Mouse (Mus musculus) lung, embryonic 15.5 days (tissue): Measurements from ENCODE around the gene Lhpp. TPM values are rescaled to one million over a fixed set of nuclear protein-coding genes. Genes with fewer than 3 reads are reported as not detected.

Experiments
- ATAC-seq: fragments of 200-750 bp; cut with Nextera tagmentation; 2 replicates; pipeline ENCODE4 v1.8.0; 2017; ENCODE audit warnings: moderate number of reproducible peaks, borderline replicate concordance; ENCODE audit not compliant: low FRiP score, low TSS enrichment; ENCODE audit errors: extremely low read depth
- H3K27ac ChIP-seq: fragments of 300-500 bp; sonication (generic); 2 replicates; pipeline ENCODE4 v1.5.1; 2015; ENCODE audit warnings: moderate library complexity, mild to moderate bottlenecking, inconsistent platforms
- H3K27me3 ChIP-seq: fragments of 300-500 bp; sonication (generic); 2 replicates; pipeline ENCODE4 v1.6.1; 2015; ENCODE audit warnings: inconsistent platforms
- H3K36me3 ChIP-seq: fragments of 300-500 bp; sonication (generic); 2 replicates; pipeline ENCODE4 v1.6.1; 2015; ENCODE audit warnings: inconsistent platforms
- H3K4me1 ChIP-seq: fragments of 300-500 bp; sonication (generic); 2 replicates; pipeline ENCODE4 v1.6.1; 2015; ENCODE audit warnings: inconsistent platforms
- H3K4me2 ChIP-seq: fragments of 300-500 bp; sonication (generic); 2 replicates; pipeline ENCODE4 v1.6.1; 2015; ENCODE audit warnings: inconsistent platforms, mild to moderate bottlenecking, moderate library complexity
- H3K4me3 ChIP-seq: fragments of 300-500 bp; sonication (generic); 2 replicates; pipeline ENCODE4 v1.5.1; 2015; ENCODE audit warnings: mild to moderate bottlenecking, inconsistent platforms
- H3K9ac ChIP-seq: fragments of 300-500 bp; sonication (generic); 2 replicates; pipeline ENCODE4 v1.6.1; 2015; ENCODE audit warnings: inconsistent platforms
- H3K9me3 ChIP-seq: fragments of 300-500 bp; sonication (generic); 2 replicates; pipeline ENCODE4 v1.6.1; 2016; ENCODE audit warnings: inconsistent platforms
- WGBS: fragments of 180-500 bp; shearing (Covaris S2); methylation state at CpG from one replicate; pipeline ENCODE4 v1.1.7; 2015; 5-methylcytosine and 5-hydroxymethylcytosine counted together
- polyA plus RNA-seq: library from polyadenylated mRNA; unstranded; fragments of >200 nt; fragmentation: Nextera tagmentation; extraction: Ambion mirVana; gene quantifications from 2 replicates; pipeline ENCODE4 v1.2.1, GENCODE M21; 2015

The Lhpp gene
- polyA plus RNA-seq, 1 experiment from 2014 or later: 19.1 TPM

DNA sequence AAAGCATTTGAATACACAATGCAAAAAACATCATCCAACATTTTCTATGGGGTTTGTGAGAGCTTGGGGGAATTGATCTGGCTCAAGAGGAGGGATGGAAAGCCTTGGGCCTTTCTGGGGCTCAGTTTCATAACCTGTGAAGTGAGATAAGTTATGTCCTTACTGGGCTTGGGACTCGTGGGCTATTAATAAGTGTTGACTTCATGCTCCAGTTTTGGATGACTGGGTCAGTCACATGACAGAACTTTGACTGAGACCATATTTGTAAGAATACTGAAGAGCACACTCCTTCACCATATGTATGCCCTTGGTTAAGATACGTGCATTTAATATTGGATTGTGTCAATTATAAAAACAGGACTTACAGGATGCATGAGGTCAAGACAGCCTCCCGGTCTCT lies 17.0 kb downstream of the Lhpp start:
- Histone ChIP-seq H3K4me2 (no peak overlapping the region), H3K4me1 (no peaks in the 10 kb centered on the region), H3K27ac (no peak overlapping the region), H3K4me3 (no peak overlapping the region), H3K9ac (no peak overlapping the region), H3K9me3 (no peaks in the 10 kb centered on the region), H3K36me3 (no peaks in the 10 kb centered on the region), H3K27me3 (no peaks in the 10 kb centered on the region)
- no peak for ATAC-seq
- 71% methylated on average over 3 of the region's 3 CpGs for WGBS

DNA sequence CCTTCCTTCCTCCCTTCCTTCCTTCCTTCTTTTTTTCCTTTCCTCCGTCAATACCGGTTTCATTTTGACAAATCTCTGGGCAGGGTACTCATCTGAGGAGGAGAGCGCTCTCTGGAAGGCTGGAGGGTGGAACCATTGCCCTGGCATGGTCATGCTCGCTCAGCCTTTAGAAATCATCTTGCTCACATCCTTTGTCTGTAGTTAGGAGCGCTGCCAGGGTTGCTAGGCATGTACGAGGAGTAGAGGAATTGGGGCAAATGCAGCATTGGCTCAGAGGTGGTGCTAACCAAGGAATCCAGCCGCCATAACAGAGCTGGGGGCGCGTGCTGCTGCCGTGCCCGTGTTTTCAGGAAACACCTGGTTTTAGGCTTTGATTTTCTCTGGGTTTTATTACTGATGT lies 20.9 kb downstream of the Lhpp start:
- Histone ChIP-seq H3K9me3 (no peaks in the 10 kb centered on the region), H3K4me1 (no peaks in the 10 kb centered on the region), H3K27me3 (no peaks in the 10 kb centered on the region), H3K9ac (no peak overlapping the region), H3K4me2 (no peak overlapping the region), H3K36me3 (no peaks in the 10 kb centered on the region), H3K27ac (no peak overlapping the region), H3K4me3 (no peak overlapping the region)
- WGBS: 79% methylated on average over 11 of the region's 11 CpGs
- no peak for ATAC-seq

DNA sequence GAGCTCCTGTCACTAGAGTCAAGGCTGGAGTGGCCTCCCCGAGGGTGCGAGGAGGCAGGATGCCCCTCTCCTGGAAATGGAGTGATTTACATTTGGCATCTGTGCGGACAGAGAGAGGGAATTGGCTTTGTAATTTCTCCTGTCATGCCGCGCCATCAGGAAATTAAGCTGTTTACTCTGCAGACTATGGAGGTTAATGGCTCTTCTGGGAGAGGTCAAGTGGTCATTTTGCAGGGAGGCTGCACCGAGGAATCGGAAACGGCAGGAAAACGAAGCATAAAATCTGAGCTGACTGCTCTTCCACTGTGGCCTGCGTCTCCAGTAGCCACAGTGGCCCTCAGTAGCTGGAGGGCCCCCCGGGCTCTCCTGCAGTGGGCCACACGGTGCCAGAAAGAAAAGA lies 26.9 kb downstream of the Lhpp start:
- H3K9me3 ChIP-seq: no peaks in the 10 kb centered on the region
- no peak overlapping the region for H3K4me3 ChIP-seq
- no peak overlapping the region for H3K27ac ChIP-seq
- no peaks in the 10 kb centered on the region for H3K36me3 ChIP-seq
- 15% methylated on average over 12 of the region's 12 CpGs for WGBS
- H3K4me1 ChIP-seq: peaks cover 14% of the 10 kb centered on the region
- no peak for ATAC-seq
- no peaks in the 10 kb centered on the region for H3K27me3 ChIP-seq
- H3K4me2 ChIP-seq: no peak overlapping the region
- no peak overlapping the region for H3K9ac ChIP-seq

- Histone ChIP-seq H3K4me1 (peaks cover 14% of the 10 kb centered on the region), H3K27me3 (no peaks in the 10 kb centered on the region), H3K4me3 (no peak overlapping the region), H3K36me3 (no peaks in the 10 kb centered on the region), H3K9me3 (no peaks in the 10 kb centered on the region), H3K27ac (no peak overlapping the region), H3K9ac (no peak overlapping the region), H3K4me2 (no peak overlapping the region)
- peak; percentile 52; the same call in 1 of the 2 replicates for ATAC-seq
- WGBS: 55% methylated on average over 12 of the region's 12 CpGs
Measured at GRCm38 (mm10) chr7:132638446-132639087, 28.1 kb downstream of the Lhpp start.

DNA sequence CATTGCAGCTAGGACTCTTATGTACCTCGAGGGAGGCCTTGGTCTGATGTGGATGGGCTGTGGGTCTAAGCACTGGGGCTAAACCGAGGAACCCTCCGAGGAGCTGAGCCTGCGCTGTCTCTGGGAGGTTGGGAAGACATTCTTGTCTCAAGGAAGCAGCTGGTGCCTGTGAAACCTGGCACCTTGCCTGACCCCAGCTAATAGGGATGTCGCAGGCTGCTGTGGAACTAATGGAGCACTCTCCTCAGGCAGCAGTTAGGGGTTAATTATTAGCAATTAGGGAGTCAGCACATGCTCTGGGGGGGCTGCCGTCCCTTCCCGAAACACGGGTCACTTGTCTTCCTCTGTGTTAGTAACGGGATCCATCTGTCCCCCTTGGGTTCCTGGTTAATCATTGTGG lies 30.5 kb downstream of the Lhpp start:
- no peak overlapping the region for H3K4me3 ChIP-seq
- H3K27ac ChIP-seq: no peak overlapping the region
- 25% methylated on average over 9 of the region's 9 CpGs for WGBS
- 0 out of 2 replicates have a peak, but pooled peaks have one; percentile 24 for ATAC-seq
- H3K9ac ChIP-seq: no peak overlapping the region
- H3K9me3 ChIP-seq: no peaks in the 10 kb centered on the region
- H3K4me1 ChIP-seq: peaks cover 14% of the 10 kb centered on the region
- no peaks in the 10 kb centered on the region for H3K36me3 ChIP-seq
- no peak overlapping the region for H3K4me2 ChIP-seq
- H3K27me3 ChIP-seq: no peaks in the 10 kb centered on the region

- Histone ChIP-seq H3K4me1 (peaks cover 14% of the 10 kb centered on the region), H3K36me3 (no peaks in the 10 kb centered on the region), H3K27me3 (no peaks in the 10 kb centered on the region), H3K9ac (no peak overlapping the region), H3K4me2 (no peak overlapping the region), H3K9me3 (no peaks in the 10 kb centered on the region), H3K4me3 (no peak overlapping the region), H3K27ac (no peak overlapping the region)
- ATAC-seq: no peak
- 81% methylated on average over 1 of the region's 1 CpGs for WGBS
Measured at GRCm38 (mm10) chr7:132641606-132642005, 31.2 kb downstream of the Lhpp start.

- no peak overlapping the region for H3K4me2 ChIP-seq
- WGBS: 74% methylated on average over 11 of the region's 11 CpGs
- ATAC-seq: no peak
Measured at GRCm38 (mm10) chr7:132644605-132645279, 34.3 kb downstream of the Lhpp start.

GRCm38 (mm10) chr7:132646514-132646913 lies 36.1 kb downstream of the Lhpp start:
- no peak overlapping the region for H3K4me3 ChIP-seq
- H3K9me3 ChIP-seq: no peaks in the 10 kb centered on the region
- H3K9ac ChIP-seq: no peak overlapping the region
- H3K27me3 ChIP-seq: no peaks in the 10 kb centered on the region
- H3K4me1 ChIP-seq: no peaks in the 10 kb centered on the region
- H3K27ac ChIP-seq: no peak overlapping the region
- 100% methylated on average over 1 of the region's 1 CpGs for WGBS
- no peaks in the 10 kb centered on the region for H3K36me3 ChIP-seq
- H3K4me2 ChIP-seq: no peak overlapping the region
- no peak for ATAC-seq

More at GRCm38 (mm10) chr7:132644605-132645279, 34.3 kb downstream of the Lhpp start:
- Histone ChIP-seq H3K4me1 (no peaks in the 10 kb centered on the region), H3K27ac (no peak overlapping the region), H3K9me3 (no peaks in the 10 kb centered on the region), H3K27me3 (no peaks in the 10 kb centered on the region), H3K4me3 (no peak overlapping the region), H3K36me3 (no peaks in the 10 kb centered on the region), H3K9ac (no peak overlapping the region)

DNA sequence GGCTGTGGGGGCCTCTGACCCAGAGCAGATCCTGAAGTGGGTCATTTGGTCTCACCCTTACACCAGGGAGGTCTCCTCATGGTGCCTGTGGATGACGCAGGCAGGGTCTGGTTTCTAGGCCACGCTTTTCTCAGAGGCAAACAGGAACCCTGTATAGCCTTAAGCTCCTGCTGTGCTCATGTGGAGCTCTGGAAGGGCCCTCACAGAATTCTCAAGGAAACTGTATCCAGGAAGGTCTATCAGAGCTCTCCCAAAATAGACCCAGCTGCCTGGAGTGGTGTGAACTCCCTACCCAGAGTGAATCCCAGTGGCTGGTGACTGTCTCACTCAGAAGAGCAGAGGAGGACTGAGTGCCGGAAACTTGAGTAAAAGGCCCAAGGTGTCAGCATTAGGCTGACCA lies 44.0 kb downstream of the Lhpp start:
- Histone ChIP-seq H3K27me3 (no peaks in the 10 kb centered on the region), H3K27ac (no peak overlapping the region), H3K9ac (no peak overlapping the region), H3K4me1 (peaks cover 34% of the 10 kb centered on the region), H3K36me3 (no peaks in the 10 kb centered on the region), H3K4me2 (no peak overlapping the region), H3K4me3 (no peak overlapping the region), H3K9me3 (no peaks in the 10 kb centered on the region)
- WGBS: 82% methylated on average over 3 of the region's 3 CpGs
- no peak for ATAC-seq

DNA sequence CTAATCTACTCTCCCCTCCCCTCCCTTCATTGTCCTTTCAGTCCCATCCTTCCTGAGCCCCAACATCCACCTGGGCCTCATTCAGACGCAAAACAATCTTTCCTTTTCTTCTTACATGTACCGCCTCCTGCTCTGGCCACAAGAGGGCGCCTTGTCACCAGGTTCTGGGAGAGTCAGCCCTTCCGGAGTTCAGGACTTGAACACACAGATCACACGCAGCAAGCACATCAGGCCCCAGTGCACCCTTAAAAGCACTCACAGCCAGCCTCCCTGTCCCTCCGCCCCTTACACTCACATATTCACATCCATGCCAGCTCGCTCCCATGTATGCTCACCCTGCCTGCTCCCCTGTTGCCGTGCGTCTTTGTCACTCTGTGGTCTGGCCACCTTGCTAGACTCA lies 45.6 kb downstream of the Lhpp start:
- peak overlapping the region; percentile 89 for H3K27ac ChIP-seq
- H3K27me3 ChIP-seq: no peaks in the 10 kb centered on the region
- H3K9me3 ChIP-seq: no peaks in the 10 kb centered on the region
- H3K4me2 ChIP-seq: no peak overlapping the region
- H3K36me3 ChIP-seq: no peaks in the 10 kb centered on the region
- WGBS: 16% methylated on average over 9 of the region's 9 CpGs
- H3K4me1 ChIP-seq: peaks cover 50% of the 10 kb centered on the region
- ATAC-seq: peak; percentile 54; the same call in 1 of the 2 replicates
- H3K9ac ChIP-seq: no peak overlapping the region
- H3K4me3 ChIP-seq: no peak overlapping the region

- WGBS: 5% methylated on average over 3 of the region's 3 CpGs
- no peak overlapping the region for H3K4me2 ChIP-seq
- H3K27ac ChIP-seq: peak overlapping the region; percentile 89
- ATAC-seq: peak; percentile 36
- no peak overlapping the region for H3K9ac ChIP-seq
- H3K4me3 ChIP-seq: no peak overlapping the region
- H3K4me1 ChIP-seq: peaks cover 54% of the 10 kb centered on the region
- no peaks in the 10 kb centered on the region for H3K36me3 ChIP-seq
- H3K9me3 ChIP-seq: no peaks in the 10 kb centered on the region
- no peaks in the 10 kb centered on the region for H3K27me3 ChIP-seq
Measured at GRCm38 (mm10) chr7:132656548-132656947, 46.1 kb downstream of the Lhpp start.

- Histone ChIP-seq H3K9me3 (no peaks in the 10 kb centered on the region), H3K9ac (no peak overlapping the region; the same call in 1 of the 2 replicates), H3K27me3 (no peaks in the 10 kb centered on the region), H3K27ac (peak overlapping the region; percentile 89), H3K36me3 (no peaks in the 10 kb centered on the region), H3K4me1 (peaks cover 64% of the 10 kb centered on the region), H3K4me3 (no peak overlapping the region), H3K4me2 (no peak overlapping the region)
- no peak for ATAC-seq
- 40% methylated on average over 14 of the region's 14 CpGs for WGBS
Measured at GRCm38 (mm10) chr7:132657371-132658057, 47.1 kb downstream of the Lhpp start.
